Mouse (Mus musculus) kidney, adult 9 months (tissue): ENCODE measurements around the gene Sgms2.

Experiments used
- DNase-seq: peaks from one replicate; pipeline ENCODE4 v3.0.0; 2022

Gene Sgms2

DNA sequence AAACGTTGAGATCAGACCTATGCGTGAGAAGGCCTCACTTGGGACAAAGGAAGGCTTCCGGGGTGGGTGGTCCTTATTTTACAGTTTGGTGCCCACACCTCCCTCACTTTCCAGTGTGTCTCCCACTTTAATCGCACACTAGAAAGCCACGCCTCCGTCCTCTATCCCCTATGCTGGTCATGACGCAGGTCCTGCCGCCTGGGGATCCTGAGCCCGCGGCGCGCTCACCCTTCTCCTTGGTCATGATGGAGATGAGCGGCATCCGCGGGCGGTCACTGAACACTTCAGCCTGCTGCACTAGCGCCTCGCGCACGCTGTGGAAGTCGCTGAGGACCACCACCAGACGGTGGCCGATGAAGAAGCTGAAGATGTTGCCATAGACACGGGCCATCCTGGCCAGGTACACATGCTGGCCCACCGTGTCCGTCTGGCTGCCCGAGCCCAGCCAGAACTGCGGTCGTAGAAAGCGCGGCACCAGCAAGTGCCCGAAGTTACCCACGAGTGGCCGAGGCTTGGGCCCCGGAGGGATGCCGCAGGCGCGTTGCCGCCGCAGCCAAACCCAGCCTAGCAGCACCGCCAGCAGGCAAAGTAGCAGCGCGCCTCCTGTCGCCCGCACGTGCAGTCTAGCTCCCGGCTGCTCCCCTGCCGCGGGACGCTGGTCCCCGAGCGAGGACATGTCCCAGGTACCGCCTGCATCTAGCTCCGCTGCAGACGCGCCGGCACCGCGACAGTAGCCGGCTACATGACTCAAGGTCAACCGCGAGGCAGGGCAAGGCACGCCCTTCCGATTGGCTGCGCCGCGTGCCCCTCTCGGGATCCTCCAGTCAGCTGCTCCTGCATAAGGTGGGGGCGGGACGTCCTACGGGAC, 188.5 kb downstream of the Sgms2 start, which contains the start of gene Cyp2u1:
Cyp2u1 (minus strand) TSS at position 776 of the 868 bp plus-strand sequence.
- peak; percentile 92 for DNase-seq

GRCm38 (mm10) chr3:131299908-131300307, 191.3 kb downstream of the Sgms2 start:
- peak; percentile 59 for DNase-seq

- no peak for DNase-seq
Measured at GRCm38 (mm10) chr3:131299078-131299477, 192.1 kb downstream of the Sgms2 start.

DNA sequence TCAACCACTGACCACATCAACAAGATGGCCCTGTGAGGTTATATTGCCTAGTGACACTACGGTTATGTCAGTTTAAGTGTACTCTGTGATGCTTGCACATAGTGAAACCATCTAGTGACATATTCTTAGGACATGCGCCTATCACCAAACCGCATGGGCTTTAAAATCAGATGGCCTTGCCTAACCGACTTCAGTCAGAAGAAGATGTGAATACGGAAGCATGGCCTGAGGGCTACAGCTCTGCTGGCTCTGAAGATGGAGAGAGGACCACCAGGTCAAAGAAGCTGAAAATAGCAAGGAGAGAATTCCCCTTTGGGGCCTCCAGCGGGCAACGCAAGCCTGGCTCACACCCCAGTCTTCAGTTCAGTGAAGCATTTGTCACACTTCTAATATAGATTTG, 194.3 kb downstream of the Sgms2 start:
- no peak for DNase-seq

GRCm38 (mm10) chr3:131295513-131296200, 195.6 kb downstream of the Sgms2 start:
- DNase-seq = no peak

- DNase-seq = no peak
Measured at GRCm38 (mm10) chr3:131294503-131294902, 196.7 kb downstream of the Sgms2 start.

GRCm38 (mm10) chr3:131292959-131293358, 198.3 kb downstream of the Sgms2 start:
- no peak for DNase-seq

DNA sequence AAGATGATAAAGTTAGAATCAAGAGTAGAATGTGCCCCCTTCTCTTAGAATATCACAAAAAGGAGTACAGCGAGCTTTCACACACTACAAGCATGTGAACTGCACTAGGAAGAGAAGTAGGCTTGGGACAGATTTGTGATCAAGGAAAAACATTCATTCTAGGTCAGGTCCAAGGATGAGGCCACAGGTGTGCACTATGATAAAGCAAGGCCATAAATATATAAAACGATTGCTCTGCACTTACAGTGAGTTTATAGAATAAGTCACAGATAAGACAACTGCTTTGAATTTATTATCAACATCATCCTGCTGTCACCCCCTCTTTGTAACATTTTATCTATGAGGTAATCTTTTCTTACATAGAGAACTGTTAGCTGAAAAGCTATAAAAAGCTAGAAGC, 198.9 kb downstream of the Sgms2 start:
- DNase-seq = no peak

DNA sequence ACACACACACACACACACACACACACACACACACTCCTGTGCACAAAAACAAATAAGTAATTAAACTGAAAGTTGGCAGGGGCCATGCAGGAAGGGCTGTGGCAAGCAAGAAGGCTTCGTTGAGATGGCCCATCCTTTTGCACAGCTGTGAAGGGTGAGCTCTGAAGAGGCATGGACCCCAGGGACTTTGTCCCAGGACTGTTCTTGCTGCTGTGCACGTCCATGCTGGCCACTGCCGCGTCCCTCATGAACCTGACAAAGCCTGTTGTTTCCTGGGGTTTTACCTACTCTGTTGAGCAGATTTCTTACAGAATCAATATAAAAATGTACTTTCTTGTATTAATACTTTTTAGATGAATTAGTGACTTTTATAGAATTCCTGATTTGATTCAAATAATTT, 199.3 kb downstream of the Sgms2 start:
- no peak for DNase-seq

DNA sequence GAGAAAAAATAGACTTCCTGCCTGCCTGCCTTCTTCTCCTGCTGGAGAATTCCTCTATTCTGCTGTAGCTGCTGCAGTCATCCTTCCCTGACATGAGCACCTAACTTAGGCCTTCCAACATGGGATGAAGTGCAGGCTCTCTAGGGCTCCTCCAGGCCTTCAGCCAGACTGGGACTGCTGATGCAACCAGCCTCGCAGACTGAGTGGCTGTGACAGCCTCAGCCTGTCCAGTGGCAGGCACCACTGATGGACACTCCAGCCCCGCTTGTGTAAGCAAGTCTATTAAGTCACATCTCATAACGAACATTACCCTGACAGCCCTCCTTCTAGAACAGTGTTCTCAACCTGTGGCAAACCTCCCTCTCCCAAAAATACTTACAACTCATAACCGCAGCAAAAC, 217.1 kb downstream of the Sgms2 start:
- DNase-seq = no peak

DNA sequence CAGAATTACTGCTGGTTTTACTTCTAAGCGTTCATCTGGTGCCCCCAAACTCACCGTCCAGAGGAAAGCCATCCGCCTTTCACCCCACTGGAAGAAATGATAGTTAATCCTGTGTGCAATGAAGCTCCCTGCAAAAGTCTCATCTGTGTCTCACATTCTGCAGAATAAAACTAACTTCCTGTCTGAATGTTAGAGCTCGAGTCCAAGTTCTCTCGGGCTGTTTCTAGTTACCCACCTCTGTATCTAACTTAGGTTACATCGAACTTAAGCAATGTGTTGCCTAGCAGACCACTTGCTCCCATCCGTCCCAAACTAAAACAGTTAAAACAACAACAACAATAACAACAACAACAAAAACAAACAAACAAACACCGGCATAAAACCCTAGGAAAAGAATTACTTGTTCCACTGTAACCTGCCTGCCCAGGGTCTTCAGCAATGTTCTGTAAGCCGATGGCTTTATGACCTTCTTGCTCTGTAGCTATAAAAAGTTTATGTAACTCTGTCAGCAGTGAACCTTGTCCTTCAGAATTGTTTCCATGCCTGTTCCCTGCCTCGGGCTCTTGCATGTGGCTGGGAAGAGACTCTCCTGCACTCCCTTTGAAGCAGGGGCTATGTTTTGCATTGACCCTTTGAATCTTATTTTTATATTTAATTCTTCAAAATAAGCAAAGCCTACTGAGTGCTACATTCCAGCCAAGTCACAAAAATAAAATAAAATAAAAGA, 218.7 kb downstream of the Sgms2 start:
- peak; percentile 72 for DNase-seq

- peak; percentile 90 for DNase-seq
Measured at GRCm38 (mm10) chr3:131271559-131272373, 219.4 kb downstream of the Sgms2 start, which contains the start of gene Hadh. TSS of gene Hadh (minus strand) at chr3:131272101.

DNA sequence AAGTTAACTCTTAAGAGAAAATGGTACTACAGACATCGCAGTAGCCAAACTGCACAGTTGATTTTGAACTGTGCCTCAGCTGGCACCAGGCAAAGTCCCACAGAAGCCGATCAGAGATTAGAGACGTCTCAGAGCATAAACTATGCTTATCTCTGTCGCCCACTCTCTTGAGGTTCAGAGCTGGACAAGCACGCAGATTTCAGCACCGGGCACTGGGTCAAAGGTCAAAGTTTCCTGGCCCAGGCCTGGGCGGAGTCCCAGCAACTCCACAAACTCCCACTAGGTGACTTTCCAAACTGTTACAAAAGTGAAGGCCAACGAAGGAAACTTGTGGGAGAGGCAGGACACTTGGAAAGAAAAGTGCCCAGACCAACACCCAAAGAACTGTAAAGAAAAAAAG, 220.1 kb downstream of the Sgms2 start:
- DNase-seq = peak; percentile 93

DNA sequence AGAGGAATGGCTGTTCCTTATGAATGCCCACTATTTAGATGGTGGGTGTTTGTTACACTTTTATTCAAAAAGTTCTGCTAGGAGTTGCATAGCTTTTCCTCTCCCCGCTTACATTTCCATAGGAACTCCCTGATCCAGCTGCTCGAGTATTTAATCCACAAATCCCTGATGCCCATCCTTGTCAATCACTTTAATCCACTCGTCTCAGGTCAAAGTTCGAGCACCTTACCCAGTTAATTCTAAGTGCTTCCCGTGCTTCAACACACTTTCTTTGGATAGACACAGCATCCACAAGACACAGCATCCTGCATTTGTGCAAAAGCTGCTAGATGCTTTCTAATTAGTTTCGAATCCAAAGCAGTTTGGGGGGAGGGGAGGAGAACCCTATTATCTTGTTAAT, 220.8 kb downstream of the Sgms2 start:
- DNase-seq = no peak
